In the genomic region with DNA sequence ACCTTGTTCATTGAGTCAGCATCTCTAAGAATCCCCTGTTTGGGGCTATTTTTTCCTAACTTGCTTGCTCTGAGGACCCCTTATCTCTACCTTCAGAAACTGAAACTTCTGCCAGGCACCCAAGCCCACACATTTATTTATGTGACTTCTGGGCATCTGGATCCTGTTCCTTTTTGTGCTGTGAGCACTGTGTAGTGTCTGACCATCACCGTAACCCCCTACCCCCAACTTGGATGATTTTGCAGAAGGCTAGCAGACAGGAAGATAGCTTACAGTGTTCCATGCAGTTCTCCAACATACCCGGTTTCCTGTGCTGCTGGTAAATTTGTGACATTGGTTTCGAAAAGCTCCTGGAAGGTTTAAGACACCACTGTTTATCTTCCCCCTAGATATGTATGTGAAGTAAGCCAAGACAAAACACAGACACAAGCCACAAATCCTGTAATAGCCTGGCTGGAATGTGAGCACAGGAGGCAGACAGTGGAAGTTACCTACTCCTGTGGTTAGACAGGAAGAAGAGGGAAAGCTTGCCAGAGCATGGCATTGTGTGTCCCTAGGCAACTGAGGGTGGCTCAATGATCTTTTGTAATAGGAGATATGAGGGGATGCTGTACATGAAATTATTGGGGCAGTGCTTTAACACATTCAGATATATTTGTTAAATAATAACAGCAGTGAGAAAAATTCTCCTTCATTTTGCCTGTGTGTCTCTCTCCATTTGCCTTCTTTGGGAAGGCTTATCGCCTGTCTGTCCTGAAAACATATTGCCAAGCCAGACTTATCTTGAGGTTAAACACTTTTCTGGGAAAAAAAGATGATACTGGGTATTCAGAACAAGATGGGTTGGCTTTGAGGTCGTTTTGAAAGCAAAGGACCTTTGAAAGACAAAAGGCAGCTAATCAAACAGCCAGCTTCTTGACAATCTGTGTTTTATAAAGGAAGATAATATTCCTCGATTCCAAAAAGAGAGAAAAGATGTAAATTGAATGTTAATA, we compare ENCODE assay signal across 11 mouse cellular contexts. TPM values are rescaled to one million over a fixed set of nuclear protein-coding genes. Genes with fewer than 3 reads are reported as not detected.
DNase-seq lines count a peak whose midpoint lies in the region; ATAC-seq and TF ChIP-seq lines count a peak whose summit lies in the region.
"Had no signal": no experiment of that assay in that cellular context is flagged by ENCODE, and none has a peak within 500 bp of the region (broad histone marks: within the 10 kb centered on the region; RNA-seq: fewer than 3 reads in every experiment).

No protein-coding gene starts in this region.

- H3K27me3 ChIP-seq in intestine, embryonic 14.5 days (replicated peaks; ENCODE audit: control insufficient read depth, insufficient read depth, low read length), result no peaks in the 10 kb centered on the region
- H3K27me3 ChIP-seq in intestine, postnatal 0 days (replicated peaks; ENCODE audit: control insufficient read depth, insufficient read depth, low read length), result no peaks in the 10 kb centered on the region
- H3K27me3 ChIP-seq in Patski, result no peaks in the 10 kb centered on the region
- H3K27me3 ChIP-seq in liver, embryonic 12.5 days (replicated peaks), result no peaks in the 10 kb centered on the region
- H3K27me3 ChIP-seq: limb, embryonic 12.5 days had no signal

- POLR2A ChIA-PET in Patski (lab: Charles Lee), result interaction anchor here (0.9 kb wide), 1 partner anchor 17 kb away, joined by 5 read pairs; no protein-coding TSS in a partner anchor

- no peaks in the 10 kb centered on the region for H3K9me3 ChIP-seq in intestine, embryonic 14.5 days (ENCODE audit: control insufficient read depth, low read length)
- H3K9me3 ChIP-seq in intestine, postnatal 0 days (ENCODE audit: control insufficient read depth), result no peaks in the 10 kb centered on the region
- H3K9me3 ChIP-seq in liver, embryonic 12.5 days (replicated peaks), result no peaks in the 10 kb centered on the region
- H3K9me3 ChIP-seq: limb, embryonic 12.5 days had no signal

- CTCF ChIA-PET in Patski (lab: Charles Lee), result interaction anchor here (1.1 to 1.7 kb wide), 3 partner anchors 10 to 34 kb away, joined by 3 to 4 read pairs (median 4); no protein-coding TSS in a partner anchor

- H3K4me2 ChIP-seq in intestine, embryonic 14.5 days (ENCODE audit: low read length), result no peak overlapping the region
- H3K4me2 ChIP-seq in intestine, postnatal 0 days (replicated peaks; ENCODE audit: low read depth), result no peak overlapping the region
- peak overlapping the region; percentile 34 for H3K4me2 ChIP-seq in liver, embryonic 12.5 days
- H3K4me2 ChIP-seq: limb, embryonic 12.5 days had no signal

- peak overlapping the region; percentile 62; the same call in 1 of the 2 replicates for H3K27ac ChIP-seq in intestine, embryonic 14.5 days (ENCODE audit: low read depth)
- no peak overlapping the region for H3K27ac ChIP-seq in intestine, postnatal 0 days (ENCODE audit: low read depth, low read length)
- peak overlapping the region; percentile 77 for H3K27ac ChIP-seq in liver, embryonic 12.5 days
- H3K27ac ChIP-seq: limb, embryonic 12.5 days had no signal

- no peaks in the 10 kb centered on the region for H3K36me3 ChIP-seq in intestine, embryonic 14.5 days (ENCODE audit: control insufficient read depth, insufficient read depth, low read length)
- H3K36me3 ChIP-seq in intestine, postnatal 0 days (ENCODE audit: control insufficient read depth, insufficient read depth), result no peaks in the 10 kb centered on the region
- H3K36me3 ChIP-seq in liver, embryonic 12.5 days, result no peaks in the 10 kb centered on the region
- H3K36me3 ChIP-seq: limb, embryonic 12.5 days had no signal

- in situ Hi-C loops in Patski (cut with MboI; ENCODE audit: low pct_unique_long_range_greater_than_20kb), result loop anchor here (10.0 kb wide), 1 partner anchor 184 kb away; no protein-coding TSS in a partner anchor

- TF ChIP-seq CTCF in intestine, postnatal 0 days (IDR thresholded peaks at IDR 0.05; ENCODE audit: low read depth), result no peak
- TF ChIP-seq CTCF in Patski (IDR thresholded peaks at IDR 0.05), result no peak

- H3K4me3 ChIP-seq in intestine, embryonic 14.5 days (ENCODE audit: low read depth, low read length), result no peak overlapping the region
- no peak overlapping the region for H3K4me3 ChIP-seq in intestine, postnatal 0 days (ENCODE audit: low read depth, low read length)
- no peak overlapping the region for H3K4me3 ChIP-seq in liver, embryonic 12.5 days
- H3K4me3 ChIP-seq: limb, embryonic 12.5 days had no signal

- H3K9ac ChIP-seq in intestine, embryonic 14.5 days (ENCODE audit: low read length), result no peak overlapping the region
- H3K9ac ChIP-seq in intestine, postnatal 0 days (ENCODE audit: low read depth, low read length), result no peak overlapping the region
- H3K9ac ChIP-seq in liver, embryonic 12.5 days, result peak overlapping the region; percentile 1; the same call in 1 of the 2 replicates
- H3K9ac ChIP-seq: forebrain, postnatal 0 days; limb, embryonic 12.5 days had no signal

- 21% methylated on average over 6 of the region's 6 CpGs for WGBS in intestine, embryonic 14.5 days
- 47% methylated on average over 6 of the region's 6 CpGs for whole genome bisulfite sequencing in intestine, postnatal 0 days
- WGBS in liver, embryonic 12.5 days (ENCODE audit: insufficient replicate concordance), result 18% methylated on average over 6 of the region's 6 CpGs

- DNase-seq in intestine, embryonic 14.5 days (ENCODE audit: low spot score), result peak; percentile 52
- DNase-seq in 416B (ENCODE audit: low read depth), result peak; percentile 67
- DNase-seq in Patski (ENCODE audit: low read depth, low spot score), result no peak
- no peak for DNase-seq in right cerebral cortex, adult 18-20 months
- DNase-seq in thymus, postnatal 0 days (ENCODE audit: low spot score), result no peak
- DNase-seq in layer of hippocampus, adult 8-10 months (ENCODE audit: low spot score in 2 of 2), result no peak
- DNase-seq: forebrain, postnatal 0 days; kidney, adult 8-10 months had no signal

- peaks cover 5% of the 10 kb centered on the region for H3K4me1 ChIP-seq in intestine, embryonic 14.5 days (replicated peaks; ENCODE audit: control insufficient read depth, insufficient read depth, low read length)
- H3K4me1 ChIP-seq in intestine, postnatal 0 days (replicated peaks; ENCODE audit: control insufficient read depth, insufficient read depth, low read length), result no peaks in the 10 kb centered on the region
- peaks cover 46% of the 10 kb centered on the region for H3K4me1 ChIP-seq in liver, embryonic 12.5 days

- ATAC-seq in intestine, embryonic 14.5 days (replicated peaks; ENCODE audit: low FRiP score, low TSS enrichment, low read depth), result no peak
- ATAC-seq in intestine, postnatal 0 days, result no peak
- ATAC-seq in Patski, result peak; percentile 78
- ATAC-seq in liver, embryonic 12.5 days, result peak; percentile 84
- ATAC-seq: forebrain, postnatal 0 days had no signal

RNA-seq across cellular contexts. Expression of gene Pcdh7, which starts 42.6 kb away (rescaled TPM):
- polyA plus RNA-seq in intestine, embryonic 14.5 days (2014; fragmentation: Nextera tagmentation; extraction: Ambion mirVana), result 8.8 and 12.1 TPM in 2 replicates
- 3.8 and 4.7 TPM in 2 replicates for polyA plus RNA-seq in intestine, postnatal 0 days (2015; fragmentation: Nextera tagmentation; extraction: Ambion mirVana)
- polyA plus RNA-seq in Patski (2021), result 139 TPM
- polyA plus RNA-seq in liver, embryonic 12.5 days (2016; fragmentation: Nextera tagmentation; extraction: Ambion mirVana), result 2.2 and 2.4 TPM in 2 replicates
- polyA plus RNA-seq in thymus, postnatal 0 days (2015; fragmentation: Nextera tagmentation; extraction: Ambion mirVana), result 0.89 and 1.0 TPM in 2 replicates
- total RNA-seq in layer of hippocampus, adult 8-10 months (2022), result 10 to 100 TPM; 67.4 to 71.7 (median 69.7) TPM

Comparison
In these comparisons a context has a peak if more than half of its experiments do, and no peak if none do; other contexts are left out.
1. ATAC-seq: peak in Patski (single experiment) and liver, embryonic 12.5 days (single experiment); none in intestine, embryonic 14.5 days (single experiment) and intestine, postnatal 0 days (single experiment).
2. DNase-seq: peak in intestine, embryonic 14.5 days (single experiment) and 416B (single experiment); none in Patski (single experiment), right cerebral cortex, adult 18-20 months (single experiment), thymus, postnatal 0 days (single experiment) and layer of hippocampus, adult 8-10 months (0 of 2).
3. RNA of gene Pcdh7, which starts 42.6 kb away (polyA plus RNA-seq): 139 TPM in Patski (single experiment); 8.8 to 12.1 TPM in intestine, embryonic 14.5 days, 3.8 to 4.7 TPM in intestine, postnatal 0 days, 2.2 to 2.4 TPM in liver, embryonic 12.5 days and 0.89 to 1.0 TPM in thymus, postnatal 0 days; every median in the first group is over 10 times any median in the second.